Mouse (Mus musculus) E14TG2a.4 (cell line): ENCODE results near the gene Map2k2.

Source experiments
- H3K27me3 ChIP-seq: 2 replicates; pipeline ENCODE4 v1.6.1; 2014; ENCODE audit warnings: low read length, control low read depth; ENCODE audit not compliant: insufficient read depth
- H3K36me3 ChIP-seq: 2 replicates; pipeline ENCODE4 v1.6.1; 2014; ENCODE audit warnings: low read length, control low read depth; ENCODE audit not compliant: insufficient read depth
- H3K4me1 ChIP-seq: replicated peaks from 2 replicates; pipeline ENCODE4 v1.6.1; 2014; ENCODE audit warnings: low read depth, low read length, control low read depth
- H3K4me3 ChIP-seq: replicated peaks from 2 replicates; pipeline ENCODE4 v1.5.1; 2014; ENCODE audit warnings: mild to moderate bottlenecking, low read length
- H3K9me3 ChIP-seq: 2 replicates; pipeline ENCODE4 v1.6.1; 2014; ENCODE audit warnings: low read length, control low read depth
- CTCF ChIP-seq: conservative IDR thresholded peaks from 2 replicates; pipeline ENCODE4 v1.5.1; 2014; ENCODE audit warnings: low read length
- NANOG ChIP-seq: IDR thresholded peaks from 2 replicates; pipeline ENCODE4 v1.6.1; 2014; ENCODE audit warnings: borderline replicate concordance, low read length, mixed read lengths
- POU5F1 ChIP-seq: IDR thresholded peaks from 2 replicates; pipeline ENCODE4 v1.6.1; 2014; ENCODE audit warnings: low read length, borderline replicate concordance

Gene Map2k2

DNA sequence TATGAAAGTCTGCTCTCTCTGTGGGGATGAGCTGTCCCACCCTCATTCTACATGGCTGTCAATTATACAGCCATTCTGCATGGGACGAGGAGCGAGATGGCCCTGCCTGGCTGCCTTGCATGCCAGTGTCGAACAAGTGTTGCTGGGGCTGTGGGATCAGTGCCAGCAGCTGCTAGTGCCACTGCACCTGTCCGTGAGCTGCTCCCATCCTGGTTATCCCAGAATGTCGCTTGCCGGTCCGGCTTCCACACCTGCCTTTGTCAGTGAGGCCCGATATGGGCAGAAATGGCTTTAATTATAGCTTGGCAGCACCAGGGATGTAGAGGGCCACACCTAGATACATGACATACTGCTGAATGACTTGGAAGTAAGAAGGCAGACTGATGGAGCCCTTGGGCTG is 33.4 kb upstream of the Map2k2 start:
- TF ChIP-seq POU5F1 (no peak), CTCF (no peak), NANOG (no peak)

DNA sequence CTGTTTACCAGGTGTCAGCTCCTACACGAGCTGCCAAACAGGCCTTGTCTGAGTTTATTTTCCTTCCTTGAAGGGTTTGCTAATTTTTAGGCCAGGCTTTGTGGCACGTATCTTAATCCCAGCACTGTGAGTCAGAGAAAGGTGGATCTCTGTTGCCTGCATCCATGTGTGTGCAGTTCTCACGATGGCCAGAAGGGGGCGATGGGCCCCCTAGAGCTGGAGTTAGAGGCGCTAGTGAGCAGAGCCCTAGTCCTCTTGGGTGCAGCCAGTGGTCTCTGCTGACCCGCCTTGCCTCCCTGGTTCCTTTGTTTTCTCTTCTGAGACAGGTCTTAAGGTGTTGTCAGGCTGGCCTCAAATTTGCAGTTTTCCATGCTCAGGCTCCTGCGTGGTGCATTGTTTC is 32.3 kb upstream of the Map2k2 start:
- Histone ChIP-seq H3K4me1 (peaks cover 87% of the 10 kb centered on the region), H3K27me3 (no peaks in the 10 kb centered on the region), H3K4me3 (no peak overlapping the region; the same call in 1 of the 2 replicates), H3K9me3 (no peaks in the 10 kb centered on the region), H3K36me3 (peaks cover 73% of the 10 kb centered on the region)
- no peak for TF ChIP-seq NANOG
- TF ChIP-seq POU5F1: no peak
- TF ChIP-seq CTCF: peak; percentile 98

More for the DNA sequence above, 33.4 kb upstream of the Map2k2 start:
- peaks cover 61% of the 10 kb centered on the region for H3K36me3 ChIP-seq
- H3K27me3 ChIP-seq: no peaks in the 10 kb centered on the region
- H3K9me3 ChIP-seq: no peaks in the 10 kb centered on the region
- H3K4me3 ChIP-seq: no peak overlapping the region
- H3K4me1 ChIP-seq: peaks cover 79% of the 10 kb centered on the region

DNA sequence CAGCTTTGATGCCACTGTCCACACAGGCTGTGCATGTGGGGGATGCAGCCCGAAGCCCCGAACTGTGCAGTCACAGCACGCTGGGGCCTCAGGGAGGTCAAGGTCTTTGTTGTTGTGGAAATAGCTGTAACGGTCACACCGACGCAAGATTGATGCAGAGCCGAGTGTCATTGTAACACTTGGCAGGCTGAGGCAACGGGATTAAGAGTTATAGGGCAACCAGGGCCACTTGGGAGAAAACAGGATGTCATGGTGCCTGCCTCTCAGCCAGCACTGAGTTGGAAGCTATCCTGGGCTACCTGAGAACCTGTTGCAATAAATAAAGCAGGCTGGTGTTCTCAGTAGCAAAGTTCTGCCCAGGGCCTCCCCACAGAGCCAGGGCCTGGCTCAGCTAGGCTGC is 30.0 kb upstream of the Map2k2 start:
- TF ChIP-seq CTCF (no peak), NANOG (no peak), POU5F1 (no peak)
- Histone ChIP-seq H3K4me3 (no peak overlapping the region), H3K4me1 (peaks cover 94% of the 10 kb centered on the region), H3K9me3 (no peaks in the 10 kb centered on the region), H3K27me3 (no peaks in the 10 kb centered on the region), H3K36me3 (peaks cover 96% of the 10 kb centered on the region)

DNA sequence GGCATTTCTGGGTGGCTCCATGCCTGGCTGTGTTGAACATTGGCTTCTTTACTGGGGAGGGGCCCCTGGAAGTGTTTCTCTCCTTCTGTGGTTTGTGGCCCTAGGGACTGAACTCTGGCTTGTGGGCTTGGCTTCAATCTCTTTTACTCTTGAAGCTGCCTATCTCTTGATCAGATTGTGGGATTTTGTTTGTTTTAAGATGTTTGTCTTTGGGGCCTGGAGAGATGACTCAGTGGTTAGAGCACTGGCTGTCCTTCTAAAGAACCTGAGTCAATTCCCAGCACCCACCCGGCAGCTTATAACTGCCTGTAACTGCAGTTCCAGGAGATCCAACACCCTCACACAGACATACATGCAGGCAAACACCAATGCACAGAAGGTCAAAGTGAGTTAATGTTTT is 29.4 kb upstream of the Map2k2 start:
- Histone ChIP-seq H3K4me1 (peaks cover 94% of the 10 kb centered on the region), H3K4me3 (no peak overlapping the region), H3K36me3 (peaks cover 100% of the 10 kb centered on the region), H3K27me3 (no peaks in the 10 kb centered on the region), H3K9me3 (no peaks in the 10 kb centered on the region)
- TF ChIP-seq CTCF: no peak
- TF ChIP-seq NANOG: no peak
- no peak for TF ChIP-seq POU5F1

DNA sequence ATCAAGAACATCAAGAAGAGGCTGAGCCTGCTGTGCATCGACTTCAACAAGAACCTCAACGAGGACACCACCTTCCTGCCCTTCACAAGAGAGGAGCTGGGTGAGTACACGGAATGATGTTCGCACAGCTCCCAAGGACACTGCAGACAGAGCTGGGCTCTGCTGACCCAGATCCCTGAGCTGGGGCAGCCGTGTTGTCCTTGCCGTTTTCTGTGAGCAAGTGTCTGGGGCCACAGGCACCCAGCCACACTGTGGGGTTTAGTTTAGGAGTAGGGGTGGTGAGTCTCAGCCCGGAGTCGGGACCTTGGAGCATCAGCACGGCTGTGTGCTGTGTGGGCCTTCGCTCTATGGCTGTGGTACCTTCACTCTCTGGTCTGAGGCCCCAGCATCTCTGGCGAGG is 27.8 kb upstream of the Map2k2 start:
- Histone ChIP-seq H3K4me1 (peaks cover 94% of the 10 kb centered on the region), H3K27me3 (no peaks in the 10 kb centered on the region), H3K4me3 (no peak overlapping the region), H3K36me3 (peaks cover 97% of the 10 kb centered on the region), H3K9me3 (no peaks in the 10 kb centered on the region)
- TF ChIP-seq POU5F1 (no peak), NANOG (no peak), CTCF (no peak)

DNA sequence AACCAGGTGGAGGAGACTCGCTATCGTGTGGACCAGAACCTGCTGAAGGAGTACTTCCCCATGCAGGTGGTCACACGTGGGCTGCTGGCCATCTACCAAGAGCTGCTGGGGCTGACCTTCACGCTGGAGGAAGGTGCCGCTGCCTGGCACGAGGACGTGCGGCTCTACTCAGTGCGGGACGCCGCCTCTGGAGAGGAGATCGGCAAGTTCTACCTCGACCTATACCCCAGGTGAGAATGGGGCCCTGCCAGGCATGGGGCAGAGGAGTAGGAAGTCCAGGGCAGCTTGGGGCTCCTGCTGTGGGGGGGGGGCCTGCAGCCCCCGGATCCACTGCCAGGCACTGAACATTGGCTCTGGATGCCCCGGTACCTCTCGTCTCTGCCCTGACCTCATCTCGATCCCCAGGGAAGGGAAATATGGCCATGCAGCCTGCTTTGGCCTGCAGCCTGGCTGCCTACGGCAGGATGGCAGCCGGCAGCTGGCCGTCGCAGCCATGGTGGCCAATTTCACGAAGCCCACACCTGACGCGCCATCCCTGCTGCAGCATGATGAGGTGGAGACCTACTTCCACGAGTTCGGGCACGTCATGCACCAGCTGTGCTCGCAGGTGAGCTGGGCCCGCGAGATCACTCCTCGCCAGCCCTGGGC is 25.6 kb upstream of the Map2k2 start:
- no peaks in the 10 kb centered on the region for H3K9me3 ChIP-seq
- H3K4me3 ChIP-seq: peak overlapping the region; percentile 52
- peaks cover 86% of the 10 kb centered on the region for H3K36me3 ChIP-seq
- H3K4me1 ChIP-seq: peaks cover 90% of the 10 kb centered on the region
- H3K27me3 ChIP-seq: no peaks in the 10 kb centered on the region
- TF ChIP-seq POU5F1 (no peak), CTCF (no peak), NANOG (no peak)

DNA sequence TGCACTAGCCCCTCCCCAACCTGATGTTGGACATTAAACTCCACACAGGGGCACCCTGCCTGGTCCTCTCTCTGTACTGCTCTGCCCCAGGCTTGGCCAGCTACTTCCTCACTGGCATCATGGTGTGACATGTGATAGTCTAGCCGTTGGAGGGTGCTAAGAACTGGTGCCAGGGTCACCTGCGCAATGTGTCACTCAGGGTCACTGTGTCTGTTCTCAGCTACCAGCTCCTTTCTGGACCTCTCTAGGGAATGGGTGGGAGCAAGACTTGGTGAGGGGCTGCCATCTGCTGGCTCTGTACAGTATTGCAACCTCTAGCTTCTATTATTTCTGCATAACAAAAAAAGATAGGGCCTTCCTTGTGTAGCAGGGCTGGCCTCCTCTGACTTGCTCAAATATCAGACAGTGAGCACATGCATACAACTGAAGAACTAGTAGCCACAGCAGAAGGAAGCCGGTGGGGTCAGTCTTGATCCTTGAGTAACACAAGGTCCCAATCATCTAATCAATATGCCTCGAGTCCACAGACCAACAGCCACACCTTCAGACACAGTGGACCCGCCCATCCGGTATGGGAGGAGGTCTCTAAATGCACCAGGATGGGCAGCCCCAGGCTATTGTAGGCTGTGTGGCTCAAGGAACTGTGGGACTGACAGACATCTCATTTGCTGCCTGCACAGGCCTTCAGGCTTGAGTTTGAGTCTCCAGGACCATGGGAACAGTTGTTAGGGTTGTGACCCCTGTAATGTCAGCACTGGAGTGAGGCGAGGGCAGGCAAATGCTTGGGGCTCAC is 23.4 kb upstream of the Map2k2 start:
- Histone ChIP-seq H3K4me1 (peaks cover 69% of the 10 kb centered on the region), H3K4me3 (peak overlapping the region; percentile 13; the same call in 1 of the 2 replicates), H3K27me3 (no peaks in the 10 kb centered on the region), H3K36me3 (peaks cover 64% of the 10 kb centered on the region), H3K9me3 (no peaks in the 10 kb centered on the region)
- TF ChIP-seq CTCF (peak; percentile 85), POU5F1 (peak; percentile 55; the same call in 1 of the 2 replicates), NANOG (no peak)

DNA sequence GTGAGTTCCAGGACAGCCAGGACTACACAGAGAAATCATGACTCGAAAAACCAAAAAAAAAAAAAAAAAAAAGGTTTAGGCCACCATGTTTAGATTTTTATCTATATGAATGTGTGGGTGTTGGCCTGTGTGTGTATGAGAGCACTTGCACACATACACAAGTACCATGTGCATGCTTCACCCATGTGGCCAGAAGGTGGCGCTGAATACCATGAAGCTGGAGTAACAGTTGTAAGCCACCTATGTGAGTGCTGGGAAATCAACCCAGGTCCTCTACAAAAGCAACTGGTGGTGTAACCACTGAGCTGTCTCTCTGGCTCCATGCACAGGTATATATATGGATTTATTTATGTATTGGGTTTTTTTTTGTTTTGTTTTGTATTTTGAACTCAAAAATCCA is 18.7 kb upstream of the Map2k2 start:
- Histone ChIP-seq H3K27me3 (no peaks in the 10 kb centered on the region), H3K4me1 (peaks cover 44% of the 10 kb centered on the region), H3K36me3 (peaks cover 18% of the 10 kb centered on the region), H3K9me3 (no peaks in the 10 kb centered on the region), H3K4me3 (no peak overlapping the region)
- no peak for TF ChIP-seq POU5F1
- peak; percentile 58 for TF ChIP-seq CTCF
- no peak for TF ChIP-seq NANOG

DNA sequence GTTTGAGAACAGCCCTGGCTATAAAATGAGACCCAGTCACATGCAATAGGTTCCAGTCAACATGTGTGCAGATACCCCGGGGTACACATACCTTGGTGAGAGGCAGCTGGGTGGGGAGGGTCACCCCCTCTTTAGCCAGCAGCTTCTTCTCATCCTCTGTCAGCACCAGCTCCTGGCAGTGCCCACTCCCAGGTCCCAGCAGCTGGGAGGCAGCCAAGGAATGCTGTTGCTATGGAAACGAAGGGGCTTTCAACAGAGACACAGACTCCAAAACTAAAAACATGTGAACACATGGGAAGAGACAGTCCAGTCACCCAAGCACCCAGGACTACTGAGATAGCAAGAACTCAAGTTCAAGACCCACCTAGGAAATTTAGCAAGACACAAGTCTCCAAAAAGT is 16.5 kb upstream of the Map2k2 start:
- H3K4me1 ChIP-seq: peaks cover 43% of the 10 kb centered on the region
- H3K27me3 ChIP-seq: no peaks in the 10 kb centered on the region
- TF ChIP-seq CTCF (no peak), NANOG (no peak), POU5F1 (no peak)
- no peaks in the 10 kb centered on the region for H3K9me3 ChIP-seq
- H3K4me3 ChIP-seq: no peak overlapping the region
- peaks cover 2% of the 10 kb centered on the region; the same call in 1 of the 2 replicates for H3K36me3 ChIP-seq
